8 mouse cellular contexts compared by ENCODE assay signal in the genomic region with DNA sequence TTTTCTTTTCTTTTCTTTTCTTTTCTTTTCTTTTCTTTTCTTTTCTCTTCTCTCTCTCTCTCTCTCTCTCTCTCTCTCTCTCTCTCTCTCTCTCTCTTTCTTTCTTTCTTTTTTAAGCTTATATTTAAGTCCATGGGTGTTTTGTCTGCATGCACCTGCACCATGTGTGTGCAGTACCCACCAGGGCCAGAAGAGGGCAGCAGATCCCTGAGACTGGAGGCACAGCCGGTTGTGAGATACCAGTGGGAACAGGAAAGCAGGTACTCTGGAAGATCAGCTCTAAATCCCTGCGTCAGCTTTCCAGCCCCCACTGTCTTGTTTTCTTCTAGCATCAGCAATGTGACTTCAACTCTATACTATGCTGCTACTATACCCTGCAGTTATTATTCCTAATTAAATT. TPM values are rescaled to one million over a fixed set of nuclear protein-coding genes. Genes with fewer than 3 reads are reported as not detected.
DNase-seq lines count a peak whose midpoint lies in the region; ATAC-seq and TF ChIP-seq lines count a peak whose summit lies in the region.
"Had no signal": no experiment of that assay in that cellular context is flagged by ENCODE, and none has a peak within 500 bp of the region (broad histone marks: within the 10 kb centered on the region; RNA-seq: fewer than 3 reads in every experiment).

No protein-coding gene starts in this region.

- peaks cover 5% of the 10 kb centered on the region; the same call in 1 of the 2 replicates for H3K9me3 ChIP-seq in kidney, embryonic 14.5 days (ENCODE audit: control insufficient read depth, low read length)
- no peaks in the 10 kb centered on the region for H3K9me3 ChIP-seq in MEL (replicated peaks; ENCODE audit: insufficient read depth, low read length)
- H3K9me3 ChIP-seq in embryonic facial prominence, embryonic 10.5 days: peaks cover 6% of the 10 kb centered on the region
- H3K9me3 ChIP-seq in lung, embryonic 14.5 days (ENCODE audit: low read depth, low read length): no peaks in the 10 kb centered on the region
- H3K9me3 ChIP-seq in stomach, postnatal 0 days (ENCODE audit: control insufficient read depth, low read length): no peaks in the 10 kb centered on the region
- H3K9me3 ChIP-seq: heart, embryonic 15.5 days had no signal

- TF ChIP-seq POLR2A in MEL (IDR thresholded peaks at IDR 0.05; ENCODE audit: control insufficient read depth in 1 of 2, insufficient read depth in 1 of 2, low read depth in 1 of 2, low read length in 2 of 2, poor library complexity in 1 of 2): no peak

- no peak overlapping the region for H3K4me2 ChIP-seq in kidney, embryonic 14.5 days (replicated peaks; ENCODE audit: low read depth, low read length)
- no peak overlapping the region for H3K4me2 ChIP-seq in lung, embryonic 14.5 days
- H3K4me2 ChIP-seq in stomach, postnatal 0 days (replicated peaks; ENCODE audit: low read depth): no peak overlapping the region
- H3K4me2 ChIP-seq: heart, embryonic 15.5 days had no signal

- peak; percentile 39 for DNase-seq in kidney, adult 11 months
- DNase-seq in CD4-positive helper T cell, adult 2 months (ENCODE audit: low read depth, low spot score): peak; percentile 73
- DNase-seq in MEL (ENCODE audit: low read depth, low spot score): peak; percentile 82
- DNase-seq in embryonic facial prominence, embryonic 10.5 days (ENCODE audit: low spot score): peak; percentile 86
- DNase-seq in lung, embryonic 14.5 days: peak; percentile 85
- peak; percentile 90 for DNase-seq in stomach, postnatal 0 days (ENCODE audit: low spot score)

- peak; percentile 75 for TF ChIP-seq RAD21 in MEL (IDR thresholded peaks at IDR 0.05; ENCODE audit: low read depth, low read length)

- peaks cover 16% of the 10 kb centered on the region for H3K4me1 ChIP-seq in kidney, embryonic 14.5 days (ENCODE audit: control insufficient read depth, insufficient read depth, low read length)
- peaks cover 0 to 14% of the 10 kb centered on the region in 2 experiments; a peak in 2 of 4 replicates for H3K4me1 ChIP-seq in MEL (ENCODE audit: control insufficient read depth in 1 of 2, insufficient read depth in 2 of 2, low read length in 2 of 2)
- no peaks in the 10 kb centered on the region for H3K4me1 ChIP-seq in embryonic facial prominence, embryonic 10.5 days
- no peaks in the 10 kb centered on the region for H3K4me1 ChIP-seq in lung, embryonic 14.5 days (ENCODE audit: insufficient read depth)
- H3K4me1 ChIP-seq in stomach, postnatal 0 days (replicated peaks; ENCODE audit: control insufficient read depth, insufficient read depth): no peaks in the 10 kb centered on the region; the same call in 1 of the 2 replicates

- H3K36me3 ChIP-seq in kidney, embryonic 14.5 days (ENCODE audit: control insufficient read depth, insufficient read depth, low read length): no peaks in the 10 kb centered on the region
- no peaks in the 10 kb centered on the region for H3K36me3 ChIP-seq in MEL (ENCODE audit: control insufficient read depth in 1 of 2, insufficient read depth in 2 of 2, low read length in 2 of 2)
- peaks cover 15% of the 10 kb centered on the region for H3K36me3 ChIP-seq in embryonic facial prominence, embryonic 10.5 days (replicated peaks)
- H3K36me3 ChIP-seq in lung, embryonic 14.5 days (ENCODE audit: insufficient read depth): 0 out of 2 replicates have a peak, but pooled peaks cover 2% of the 10 kb centered on the region
- no peaks in the 10 kb centered on the region for H3K36me3 ChIP-seq in stomach, postnatal 0 days (ENCODE audit: control insufficient read depth, insufficient read depth, low read length)
- H3K36me3 ChIP-seq: heart, embryonic 15.5 days had no signal

- no peak for TF ChIP-seq EP300 in MEL (IDR thresholded peaks at IDR 0.05; ENCODE audit: low read depth in 1 of 2, low read length in 2 of 2)
- TF ChIP-seq EP300 in stomach, postnatal 0 days (optimal IDR thresholded peaks at IDR 0.05): no peak

- H3K4me3 ChIP-seq in kidney, embryonic 14.5 days (ENCODE audit: low read length): no peak overlapping the region
- H3K4me3 ChIP-seq in MEL (ENCODE audit: control insufficient read depth in 1 of 2, insufficient read depth in 1 of 2, low read depth in 2 of 2, low read length in 2 of 2): no peak overlapping the region
- no peak overlapping the region for H3K4me3 ChIP-seq in embryonic facial prominence, embryonic 10.5 days
- H3K4me3 ChIP-seq in lung, embryonic 14.5 days (ENCODE audit: low read depth, low read length): no peak overlapping the region
- H3K4me3 ChIP-seq in stomach, postnatal 0 days (ENCODE audit: low read depth, low read length): no peak overlapping the region
- H3K4me3 ChIP-seq: heart, embryonic 15.5 days had no signal

- 40% methylated on average over 2 of the region's 2 CpGs for WGBS in kidney, embryonic 14.5 days
- 35% methylated on average over 2 of the region's 2 CpGs for WGBS in embryonic facial prominence, embryonic 10.5 days
- 37% methylated on average over 2 of the region's 2 CpGs for WGBS in lung, embryonic 14.5 days
- 40% methylated on average over 2 of the region's 2 CpGs for WGBS in stomach, postnatal 0 days

- H3K9ac ChIP-seq in kidney, embryonic 14.5 days (ENCODE audit: low read depth, low read length): no peak overlapping the region
- H3K9ac ChIP-seq in MEL (ENCODE audit: control insufficient read depth, low read depth, low read length, poor library complexity, severe bottlenecking): no peak overlapping the region
- H3K9ac ChIP-seq in lung, embryonic 14.5 days: no peak overlapping the region
- no peak overlapping the region for H3K9ac ChIP-seq in stomach, postnatal 0 days (ENCODE audit: low read length)
- H3K9ac ChIP-seq: heart, embryonic 15.5 days had no signal

- TF ChIP-seq CTCF in MEL (IDR thresholded peaks at IDR 0.05 in 2 of 3, conservative IDR thresholded peaks at IDR 0.05 in 1 of 3; ENCODE audit: control insufficient read depth in 1 of 3, insufficient read depth in 1 of 3, low read depth in 2 of 3, low read length in 3 of 3, poor library complexity in 1 of 3, severe bottlenecking in 1 of 3): peak; percentile 65 to 74 (median 66)
- TF ChIP-seq CTCF in lung, embryonic 14.5 days (IDR thresholded peaks at IDR 0.05; ENCODE audit: low read depth): peak; percentile 93
- peak; percentile 84 for TF ChIP-seq CTCF in stomach, postnatal 0 days (IDR thresholded peaks at IDR 0.05; ENCODE audit: low read depth)

- H3K27ac ChIP-seq in kidney, embryonic 14.5 days (ENCODE audit: low read depth, low read length): no peak overlapping the region
- no peak overlapping the region for H3K27ac ChIP-seq in MEL (ENCODE audit: control insufficient read depth, low read depth, low read length)
- no peak overlapping the region for H3K27ac ChIP-seq in embryonic facial prominence, embryonic 10.5 days (replicated peaks)
- H3K27ac ChIP-seq in lung, embryonic 14.5 days (ENCODE audit: low read depth): no peak overlapping the region
- no peak overlapping the region for H3K27ac ChIP-seq in stomach, postnatal 0 days (replicated peaks)
- H3K27ac ChIP-seq: heart, embryonic 15.5 days had no signal

- no peak for ATAC-seq in kidney, embryonic 14.5 days (ENCODE audit: low FRiP score, low TSS enrichment)
- ATAC-seq in lung, embryonic 14.5 days (ENCODE audit: insufficient read depth): no peak
- ATAC-seq in stomach, postnatal 0 days (ENCODE audit: low FRiP score, low TSS enrichment): no peak

- H3K27me3 ChIP-seq in kidney, embryonic 14.5 days (ENCODE audit: control insufficient read depth, insufficient read depth, low read length): no peaks in the 10 kb centered on the region
- H3K27me3 ChIP-seq in MEL (ENCODE audit: control insufficient read depth in 1 of 2, insufficient read depth in 2 of 2, low read length in 2 of 2): no peaks in the 10 kb centered on the region
- no peaks in the 10 kb centered on the region for H3K27me3 ChIP-seq in embryonic facial prominence, embryonic 10.5 days (replicated peaks; ENCODE audit: low read depth, poor library complexity, severe bottlenecking)
- H3K27me3 ChIP-seq in lung, embryonic 14.5 days (ENCODE audit: insufficient read depth, low read length): no peaks in the 10 kb centered on the region
- H3K27me3 ChIP-seq in stomach, postnatal 0 days (ENCODE audit: control insufficient read depth, insufficient read depth, low read length): no peaks in the 10 kb centered on the region
- H3K27me3 ChIP-seq: heart, embryonic 15.5 days had no signal

- H3K79me2 ChIP-seq in MEL (ENCODE audit: control insufficient read depth, insufficient read depth, low read length, poor library complexity): no peaks in the 10 kb centered on the region

TF ChIP-seq in MEL, 35 proteins besides CTCF, POLR2A, EP300 and RAD21 (continues in another document):
- TF ChIP-seq NRF1 (IDR thresholded peaks at IDR 0.05; ENCODE audit: insufficient read depth, low read depth, low read length, poor library complexity, severe bottlenecking) (0 out of 2 replicates have a peak, but pooled peaks have one; percentile 7), MAX (IDR thresholded peaks at IDR 0.05; ENCODE audit: low read length) (no peak), ZC3H11A (IDR thresholded peaks at IDR 0.05; ENCODE audit: low read depth, low read length) (peak; percentile 87), HCFC1 (IDR thresholded peaks at IDR 0.05; ENCODE audit: low read depth, low read length) (no peak), KAT2A (conservative IDR thresholded peaks at IDR 0.05; ENCODE audit: low read depth, low read length) (no peak), RCOR1 (IDR thresholded peaks at IDR 0.05; ENCODE audit: low read depth, low read length) (no peak), TBP (IDR thresholded peaks at IDR 0.05; ENCODE audit: low read depth, low read length) (no peak)

RNA-seq across cellular contexts. Expression of gene Trmu, which starts 34.5 kb away (rescaled TPM):
- 28.4 and 38.3 TPM in 2 replicates for polyA plus RNA-seq in kidney, embryonic 14.5 days (2014; fragmentation: Nextera tagmentation; extraction: Ambion mirVana)
- total RNA-seq in MEL (2012; rRNA removed): 19.1 and 21.9 TPM in 2 replicates
- polyA plus RNA-seq in MEL (2012; ENCODE audit: insufficient read depth in 1 of 2, insufficient read length in 2 of 2, low read depth in 1 of 2, low replicate concordance in 2 of 2, missing spikeins in 1 of 2): 10 to 100 TPM in 1 of 2 experiments, not detected in 1; 22.2 TPM
- polyA plus RNA-seq in embryonic facial prominence, embryonic 10.5 days (2016; fragmentation: Nextera tagmentation; extraction: Ambion mirVana): 38.9 and 42.5 TPM in 2 replicates
- polyA plus RNA-seq in lung, embryonic 14.5 days (2014; fragmentation: Nextera tagmentation; extraction: Ambion mirVana): 30.2 and 36.9 TPM in 2 replicates
- polyA plus RNA-seq in stomach, postnatal 0 days (2015; fragmentation: Nextera tagmentation; extraction: Ambion mirVana): 21.2 and 21.5 TPM in 2 replicates

RNA-seq across cellular contexts. Expression of gene Gtse1, which starts 54.1 kb away (rescaled TPM):
- 26.6 and 32.3 TPM in 2 replicates for polyA plus RNA-seq in kidney, embryonic 14.5 days (2014; fragmentation: Nextera tagmentation; extraction: Ambion mirVana)
- total RNA-seq in MEL (2012; rRNA removed): 22.6 and 24.1 TPM in 2 replicates
- 10 to 100 TPM in 1 of 2 experiments, not detected in 1; 38.3 TPM for polyA plus RNA-seq in MEL (2012; ENCODE audit: insufficient read depth in 1 of 2, insufficient read length in 2 of 2, low read depth in 1 of 2, low replicate concordance in 2 of 2, missing spikeins in 1 of 2)
- polyA plus RNA-seq in embryonic facial prominence, embryonic 10.5 days (2016; fragmentation: Nextera tagmentation; extraction: Ambion mirVana): 53.2 and 54.3 TPM in 2 replicates
- polyA plus RNA-seq in lung, embryonic 14.5 days (2014; fragmentation: Nextera tagmentation; extraction: Ambion mirVana): 35.4 and 36.2 TPM in 2 replicates
- polyA plus RNA-seq in stomach, postnatal 0 days (2015; fragmentation: Nextera tagmentation; extraction: Ambion mirVana): 5.0 and 6.5 TPM in 2 replicates

Comparison
In these comparisons a context has a peak if more than half of its experiments do, and no peak if none do; other contexts are left out.
1. DNase-seq: peak in every context shown above with its lines; median percentile 90 in stomach, postnatal 0 days; 86 in embryonic facial prominence, embryonic 10.5 days; 85 in lung, embryonic 14.5 days; 82 in MEL; 73 in CD4-positive helper T cell, adult 2 months; 39 in kidney, adult 11 months.